Mouse (Mus musculus) forebrain, embryonic 10.5 days (tissue): ENCODE results near the gene Spink4. TPM values are rescaled to one million over a fixed set of nuclear protein-coding genes. Genes with fewer than 3 reads are reported as not detected.

Source experiments
- DNase-seq: peaks from one replicate; pipeline ENCODE4 v3.0.0-alpha.2; 2017; ENCODE audit warnings: low spot score; ENCODE audit errors: extremely low spot score
- H3K27ac ChIP-seq: fragments of 300-500 bp; sonication (generic); 2 replicates; pipeline ENCODE4 v1.5.1; 2016; ENCODE audit warnings: mild to moderate bottlenecking
- H3K27me3 ChIP-seq: fragments of 300-500 bp; sonication (generic); 2 replicates; pipeline ENCODE4 v1.6.1; 2016; ENCODE audit warnings: mild to moderate bottlenecking; ENCODE audit not compliant: poor library complexity, severe bottlenecking
- H3K36me3 ChIP-seq: fragments of 300-500 bp; sonication (generic); replicated peaks from 2 replicates; pipeline ENCODE4 v1.6.1; 2016; ENCODE audit warnings: mild to moderate bottlenecking, moderate library complexity
- H3K4me1 ChIP-seq: fragments of 300-500 bp; sonication (generic); 2 replicates; pipeline ENCODE4 v1.6.1; 2016
- H3K4me3 ChIP-seq: fragments of 300-500 bp; sonication (generic); 2 replicates; pipeline ENCODE4 v1.5.1; 2016; ENCODE audit warnings: mild to moderate bottlenecking, moderate library complexity
- H3K9me3 ChIP-seq: fragments of 300-500 bp; sonication (generic); 2 replicates; pipeline ENCODE4 v1.6.1; 2016; ENCODE audit warnings: mild to moderate bottlenecking, moderate library complexity
- WGBS: fragments of 180-500 bp; shearing (Covaris S2); methylation state at CpG from one replicate; pipeline ENCODE4 v1.1.7; 2016; 5-methylcytosine and 5-hydroxymethylcytosine counted together
- polyA plus RNA-seq: library from polyadenylated mRNA; unstranded; fragments of >200 nt; fragmentation: Nextera tagmentation; extraction: Ambion mirVana; gene quantifications from 2 replicates; pipeline ENCODE4 v1.2.1, GENCODE M21; 2016

The Spink4 gene
- polyA plus RNA-seq, 1 experiment from 2014 or later = not detected

DNA sequence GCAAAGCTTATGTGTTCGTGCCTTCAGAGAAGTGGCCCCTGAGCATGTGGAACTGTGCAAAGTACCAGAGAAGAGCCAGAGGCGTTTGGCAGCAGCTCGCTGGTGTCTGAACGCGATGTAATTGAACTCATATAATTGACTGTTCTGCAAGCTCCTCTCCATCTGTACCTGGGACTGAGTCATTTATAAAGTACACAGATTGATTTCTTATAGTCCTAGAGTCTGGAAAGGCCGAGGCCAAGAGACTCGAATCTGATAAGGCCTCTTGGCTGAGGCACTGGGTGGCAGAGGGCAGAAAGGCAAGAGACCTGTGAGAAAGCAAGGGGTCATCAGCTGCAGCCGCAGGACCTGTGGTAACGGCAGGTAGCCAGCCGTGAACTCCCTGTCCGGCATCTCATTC lies 31.0 kb upstream of the Spink4 start:
- Histone ChIP-seq H3K27me3 (no peaks in the 10 kb centered on the region), H3K27ac (no peak overlapping the region), H3K36me3 (no peaks in the 10 kb centered on the region), H3K9me3 (no peaks in the 10 kb centered on the region), H3K4me1 (no peaks in the 10 kb centered on the region), H3K4me3 (no peak overlapping the region)
- 85% methylated on average over 11 of the region's 11 CpGs for WGBS
- DNase-seq = no peak

DNA sequence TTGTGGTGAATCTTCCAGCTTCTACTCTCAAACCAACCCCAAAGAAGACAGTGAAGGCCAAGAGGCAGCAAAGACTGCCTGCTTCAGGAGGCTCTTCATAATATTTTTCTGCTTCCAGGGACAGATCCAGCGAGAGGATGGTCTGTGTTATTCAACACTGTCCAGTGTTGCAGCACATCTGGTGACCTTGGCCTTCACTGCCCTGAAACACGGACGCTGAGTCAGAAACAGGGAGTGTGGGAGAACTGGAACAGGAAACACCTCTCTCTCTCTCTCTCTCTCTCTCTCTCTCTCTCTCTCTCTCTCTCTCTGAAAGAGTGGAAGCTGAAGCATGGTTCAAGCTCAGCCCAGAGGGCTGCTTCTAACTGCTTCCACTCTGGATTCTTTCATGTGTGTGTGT lies 30.6 kb upstream of the Spink4 start:
- H3K9me3 ChIP-seq = no peaks in the 10 kb centered on the region
- WGBS = 63% methylated on average over 3 of the region's 3 CpGs

DNA sequence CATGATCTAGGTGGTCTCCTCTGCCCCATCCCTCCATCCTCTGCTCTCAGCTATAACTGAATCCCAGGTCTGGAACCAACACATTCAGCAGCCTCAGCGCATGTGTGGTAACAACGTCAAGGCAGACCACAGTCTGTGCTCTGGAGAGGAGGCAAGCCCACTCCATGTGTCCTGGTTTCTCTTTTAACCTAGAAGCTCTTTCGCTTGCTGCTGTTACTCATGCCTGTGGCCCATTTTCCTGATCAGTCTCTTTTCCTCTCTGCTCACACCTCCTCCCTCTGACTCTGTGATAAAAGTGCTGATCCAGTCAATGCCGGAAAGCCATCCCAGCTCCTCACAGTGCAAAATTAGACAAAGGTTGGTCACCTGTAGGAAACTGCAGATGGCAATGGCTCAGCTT lies 29.9 kb upstream of the Spink4 start:
- Histone ChIP-seq H3K9me3 (no peaks in the 10 kb centered on the region), H3K4me3 (no peak overlapping the region), H3K27ac (no peak overlapping the region), H3K36me3 (no peaks in the 10 kb centered on the region), H3K4me1 (no peaks in the 10 kb centered on the region), H3K27me3 (no peaks in the 10 kb centered on the region)
- DNase-seq = no peak
- WGBS = 85% methylated on average over 4 of the region's 4 CpGs

More for the DNA sequence above, 30.6 kb upstream of the Spink4 start:
- no peaks in the 10 kb centered on the region for H3K36me3 ChIP-seq
- no peaks in the 10 kb centered on the region for H3K27me3 ChIP-seq
- H3K27ac ChIP-seq = no peak overlapping the region
- no peaks in the 10 kb centered on the region for H3K4me1 ChIP-seq
- DNase-seq = no peak
- H3K4me3 ChIP-seq = no peak overlapping the region

DNA sequence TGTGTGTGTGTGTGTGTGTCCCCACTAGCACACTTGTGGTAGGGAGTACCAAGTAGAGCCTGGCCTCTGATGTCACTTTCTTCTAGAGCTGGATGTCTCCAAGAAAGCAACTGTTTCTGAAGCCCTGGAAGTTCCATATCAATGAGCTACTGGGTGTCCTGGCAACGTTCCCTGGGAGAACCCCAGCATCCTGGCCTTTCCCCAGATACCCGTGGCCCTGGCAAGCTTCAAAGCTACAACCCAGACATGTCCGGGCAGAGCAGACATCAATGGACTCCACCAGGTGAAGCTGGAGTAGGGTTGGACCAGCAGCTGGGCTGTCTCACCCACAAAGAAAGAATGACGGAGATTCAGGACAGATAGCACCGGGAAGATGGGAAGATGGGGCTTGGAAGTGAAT lies 28.6 kb upstream of the Spink4 start:
- Histone ChIP-seq H3K36me3 (no peaks in the 10 kb centered on the region), H3K27me3 (no peaks in the 10 kb centered on the region), H3K4me1 (no peaks in the 10 kb centered on the region), H3K4me3 (no peak overlapping the region), H3K27ac (no peak overlapping the region), H3K9me3 (no peaks in the 10 kb centered on the region)
- no peak for DNase-seq
- 85% methylated on average over 5 of the region's 5 CpGs for WGBS

DNA sequence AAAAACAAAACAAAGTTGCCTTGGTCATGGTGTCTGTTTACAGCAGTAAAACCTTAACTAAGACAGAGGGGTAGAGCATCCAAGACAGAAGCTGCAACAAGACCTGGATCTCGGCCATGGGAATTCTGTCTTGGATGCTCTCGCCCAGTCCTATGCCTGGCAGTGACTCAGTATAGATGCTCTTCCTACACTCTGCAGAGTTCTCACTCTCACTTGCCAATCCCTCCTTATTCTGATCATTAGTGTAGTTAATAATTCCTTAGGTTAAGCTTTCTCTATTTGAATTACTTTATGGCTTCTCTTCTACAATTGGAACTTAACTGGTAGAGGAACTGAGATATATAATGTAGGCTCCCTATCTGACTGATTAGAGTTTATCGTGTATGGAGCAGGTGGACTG lies 24.7 kb upstream of the Spink4 start:
- no peaks in the 10 kb centered on the region for H3K27me3 ChIP-seq
- DNase-seq = no peak

DNA sequence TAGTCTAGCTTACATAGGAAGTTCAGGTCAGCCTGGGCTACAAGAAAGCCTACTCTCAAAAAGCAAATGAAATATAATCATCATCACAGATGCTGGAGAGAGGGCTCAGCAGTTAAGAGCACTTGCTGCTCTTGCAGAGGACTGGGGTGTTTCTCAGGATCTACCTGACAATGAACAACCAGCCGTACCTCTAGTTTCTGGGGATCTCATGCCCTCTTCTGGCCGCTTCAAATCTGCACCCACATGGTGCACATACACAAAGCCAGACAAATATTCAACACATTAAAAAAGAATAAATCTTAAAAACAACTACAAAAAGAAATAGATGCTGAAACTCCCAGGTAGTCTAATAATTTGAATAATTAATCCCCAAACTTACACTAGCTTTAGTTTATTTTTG lies 24.2 kb upstream of the Spink4 start:
- Histone ChIP-seq H3K4me1 (peaks cover 5% of the 10 kb centered on the region; the same call in 1 of the 2 replicates), H3K36me3 (no peaks in the 10 kb centered on the region), H3K9me3 (no peaks in the 10 kb centered on the region), H3K27me3 (no peaks in the 10 kb centered on the region), H3K4me3 (no peak overlapping the region), H3K27ac (no peak overlapping the region)
- 100% methylated on average over 2 of the region's 2 CpGs for WGBS
- DNase-seq = no peak

More for the DNA sequence above, 24.7 kb upstream of the Spink4 start:
- 94% methylated on average over 3 of the region's 3 CpGs for WGBS
- Histone ChIP-seq H3K4me3 (no peak overlapping the region), H3K9me3 (no peaks in the 10 kb centered on the region), H3K36me3 (no peaks in the 10 kb centered on the region), H3K4me1 (peaks cover 5% of the 10 kb centered on the region; the same call in 1 of the 2 replicates), H3K27ac (no peak overlapping the region)

DNA sequence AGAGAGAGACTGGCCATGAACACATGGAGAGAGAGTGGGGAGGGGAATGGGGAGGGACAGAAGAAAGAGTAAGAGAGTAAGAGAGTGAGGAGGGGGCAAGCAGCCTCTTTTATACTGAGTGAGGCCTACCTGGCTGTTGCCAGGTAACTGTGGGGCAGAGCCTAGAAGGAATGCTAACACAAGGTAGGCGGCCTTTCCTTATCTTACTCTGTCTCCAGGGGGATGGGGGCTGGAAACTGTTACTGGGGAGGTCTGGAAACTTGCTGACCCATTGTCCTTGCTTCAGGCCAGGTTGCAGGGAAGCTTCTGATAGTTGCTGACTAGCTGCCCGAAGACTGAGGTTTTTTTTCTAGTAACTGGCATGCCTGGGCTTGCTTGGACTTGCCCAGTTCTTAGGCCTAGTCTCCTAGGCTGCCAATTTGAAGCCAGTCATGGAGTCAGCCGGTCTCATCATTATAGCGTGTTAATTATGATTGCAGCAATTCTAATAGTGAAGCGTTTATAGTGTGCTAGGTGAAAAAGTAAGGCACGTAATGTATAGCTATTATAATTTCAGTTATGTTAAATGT lies 21.3 kb upstream of the Spink4 start:
- H3K36me3 ChIP-seq = no peaks in the 10 kb centered on the region
- H3K4me3 ChIP-seq = no peak overlapping the region
- 0 out of 2 replicates have a peak overlapping the region, but pooled peaks have one; percentile 16 for H3K27ac ChIP-seq
- H3K27me3 ChIP-seq = no peaks in the 10 kb centered on the region
- no peak for DNase-seq
- H3K4me1 ChIP-seq = peaks cover 5% of the 10 kb centered on the region; the same call in 1 of the 2 replicates
- WGBS = 79% methylated on average over 6 of the region's 6 CpGs
- H3K9me3 ChIP-seq = no peaks in the 10 kb centered on the region

DNA sequence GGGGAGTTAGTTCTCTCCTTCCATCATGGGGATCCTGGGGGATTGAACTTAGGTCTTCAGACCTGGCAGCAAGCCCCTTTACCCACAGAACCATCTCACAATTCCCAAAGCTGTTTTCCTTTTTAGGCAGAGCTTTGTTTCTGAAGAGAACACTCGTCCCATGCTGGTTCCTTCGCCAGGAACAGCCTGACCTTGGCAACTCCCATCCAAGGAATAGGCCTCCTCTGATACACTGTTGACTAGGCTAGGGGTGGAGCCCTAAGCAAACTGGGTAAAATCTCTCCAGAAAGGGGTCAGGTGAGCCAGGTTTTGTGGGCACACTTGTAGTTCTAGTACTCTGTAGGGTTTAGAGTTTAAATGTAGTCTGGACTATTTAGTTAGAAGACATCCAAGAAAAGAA lies 20.6 kb upstream of the Spink4 start:
- H3K27ac ChIP-seq = no peak overlapping the region
- no peak overlapping the region for H3K4me3 ChIP-seq
- no peak for DNase-seq
- no peaks in the 10 kb centered on the region for H3K27me3 ChIP-seq
- WGBS = 81% methylated on average over 2 of the region's 2 CpGs
- no peaks in the 10 kb centered on the region for H3K36me3 ChIP-seq
- peaks cover 5% of the 10 kb centered on the region; the same call in 1 of the 2 replicates for H3K4me1 ChIP-seq
- no peaks in the 10 kb centered on the region for H3K9me3 ChIP-seq

DNA sequence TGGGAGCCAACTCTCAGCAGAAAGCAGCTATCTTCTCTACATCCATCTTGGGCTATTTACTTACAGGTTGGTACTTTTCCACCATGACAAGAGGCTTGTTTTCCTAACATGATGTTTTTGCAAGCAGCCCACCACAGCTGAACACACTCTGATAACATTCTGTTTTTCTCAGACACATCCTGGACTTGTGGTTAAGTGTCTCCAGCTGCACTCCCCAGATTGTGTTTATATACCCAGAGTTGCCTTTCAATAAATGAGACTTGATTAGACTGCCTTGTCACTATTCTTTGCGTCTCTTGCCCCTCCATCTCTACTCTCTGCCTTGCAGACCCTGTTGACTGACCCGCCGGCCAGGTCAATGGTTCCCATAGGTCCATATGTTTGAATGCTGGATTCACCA lies 19.8 kb upstream of the Spink4 start:
- Histone ChIP-seq H3K4me1 (peaks cover 5% of the 10 kb centered on the region; the same call in 1 of the 2 replicates), H3K9me3 (no peaks in the 10 kb centered on the region), H3K27me3 (no peaks in the 10 kb centered on the region), H3K27ac (no peak overlapping the region), H3K36me3 (no peaks in the 10 kb centered on the region), H3K4me3 (no peak overlapping the region)
- WGBS = 89% methylated on average over 3 of the region's 3 CpGs
- no peak for DNase-seq

DNA sequence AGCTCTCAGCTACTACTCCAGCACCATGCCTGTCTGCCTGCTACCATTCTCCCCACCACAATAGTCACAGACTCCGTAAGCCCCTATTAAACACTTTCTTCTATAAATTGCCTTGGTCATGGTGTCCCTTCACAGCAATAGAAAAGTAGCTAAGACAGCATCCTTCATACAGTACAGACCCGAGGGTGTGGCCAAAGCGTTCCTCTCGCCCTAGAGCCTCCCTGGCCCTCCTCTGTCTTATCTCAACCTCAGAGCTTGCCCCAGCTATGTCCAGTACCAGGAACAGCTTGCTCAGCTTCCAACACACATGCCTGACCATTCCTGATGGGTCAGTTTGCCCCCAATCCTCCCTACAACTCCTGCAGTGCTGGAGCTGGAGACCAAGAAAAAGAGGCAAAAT lies 19.2 kb upstream of the Spink4 start:
- no peak overlapping the region for H3K27ac ChIP-seq
- H3K36me3 ChIP-seq = no peaks in the 10 kb centered on the region
- no peaks in the 10 kb centered on the region for H3K9me3 ChIP-seq
- no peaks in the 10 kb centered on the region for H3K27me3 ChIP-seq
- WGBS = 93% methylated on average over 4 of the region's 4 CpGs
- no peak for DNase-seq
- H3K4me1 ChIP-seq = peaks cover 5% of the 10 kb centered on the region; the same call in 1 of the 2 replicates
- H3K4me3 ChIP-seq = no peak overlapping the region

DNA sequence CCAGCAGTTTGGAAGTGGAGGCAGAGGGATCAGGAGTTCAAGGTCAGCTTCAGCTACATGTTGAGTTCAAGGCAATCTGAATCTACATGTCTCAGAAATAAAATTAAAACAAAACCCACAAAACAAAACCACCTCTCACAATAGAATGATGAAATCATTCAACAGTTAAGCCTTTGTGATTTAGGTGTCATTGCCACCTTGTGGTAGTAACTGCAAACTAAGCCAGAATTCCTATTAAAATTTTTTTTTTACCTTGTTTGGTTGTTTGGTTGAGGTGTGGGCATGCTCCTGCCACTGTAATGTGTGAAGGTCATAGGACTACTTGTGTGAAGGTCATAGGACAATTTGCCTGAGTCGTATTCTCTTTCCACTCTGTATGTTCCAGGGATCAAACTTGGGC lies 13.6 kb upstream of the Spink4 start:
- WGBS = 67% methylated on average over 1 of the region's 1 CpGs
- H3K9me3 ChIP-seq = no peaks in the 10 kb centered on the region
- H3K27me3 ChIP-seq = no peaks in the 10 kb centered on the region
- H3K4me3 ChIP-seq = no peak overlapping the region
- no peak for DNase-seq
- H3K36me3 ChIP-seq = no peaks in the 10 kb centered on the region
- no peaks in the 10 kb centered on the region for H3K4me1 ChIP-seq
- no peak overlapping the region for H3K27ac ChIP-seq

DNA sequence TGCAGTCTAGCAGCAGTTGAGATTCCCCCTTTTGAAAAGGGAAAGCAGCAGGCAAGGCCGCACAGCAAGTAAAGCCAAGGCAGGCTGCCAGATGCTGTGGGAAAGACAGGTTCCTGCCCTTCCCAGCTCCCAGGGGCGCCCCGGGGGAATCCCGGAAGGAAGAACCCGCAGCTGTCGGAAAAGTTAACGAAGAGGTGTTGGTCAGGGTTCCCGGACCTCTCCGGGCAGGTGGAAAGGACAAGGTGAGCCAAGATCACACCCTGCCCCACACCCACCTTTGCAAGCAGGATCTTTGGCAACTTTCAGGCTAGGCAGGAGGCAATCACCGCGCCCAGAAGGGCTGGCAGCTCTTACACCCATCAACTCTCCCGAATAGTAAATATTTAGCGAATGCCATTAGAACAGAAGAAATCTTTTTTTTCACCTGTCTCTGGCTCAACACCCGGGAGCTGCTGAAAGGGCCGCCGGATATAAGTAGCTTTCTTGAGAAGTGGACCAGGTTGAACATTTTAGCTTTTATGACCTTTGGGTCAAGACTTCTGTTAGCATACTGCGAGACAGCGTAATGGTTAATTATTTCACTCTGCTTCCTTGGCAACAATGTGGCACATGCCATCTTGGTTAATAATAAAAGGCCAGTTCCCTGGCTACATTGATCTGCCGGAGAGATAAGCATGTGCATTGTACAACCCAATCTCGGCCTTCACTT lies 11.4 kb upstream of the Spink4 start:
- no peaks in the 10 kb centered on the region for H3K36me3 ChIP-seq
- H3K4me1 ChIP-seq = no peaks in the 10 kb centered on the region
- no peak overlapping the region for H3K27ac ChIP-seq
- 65% methylated on average over 20 of the region's 20 CpGs for WGBS
- H3K4me3 ChIP-seq = no peak overlapping the region
- no peaks in the 10 kb centered on the region for H3K27me3 ChIP-seq
- H3K9me3 ChIP-seq = no peaks in the 10 kb centered on the region
- DNase-seq = no peak

DNA sequence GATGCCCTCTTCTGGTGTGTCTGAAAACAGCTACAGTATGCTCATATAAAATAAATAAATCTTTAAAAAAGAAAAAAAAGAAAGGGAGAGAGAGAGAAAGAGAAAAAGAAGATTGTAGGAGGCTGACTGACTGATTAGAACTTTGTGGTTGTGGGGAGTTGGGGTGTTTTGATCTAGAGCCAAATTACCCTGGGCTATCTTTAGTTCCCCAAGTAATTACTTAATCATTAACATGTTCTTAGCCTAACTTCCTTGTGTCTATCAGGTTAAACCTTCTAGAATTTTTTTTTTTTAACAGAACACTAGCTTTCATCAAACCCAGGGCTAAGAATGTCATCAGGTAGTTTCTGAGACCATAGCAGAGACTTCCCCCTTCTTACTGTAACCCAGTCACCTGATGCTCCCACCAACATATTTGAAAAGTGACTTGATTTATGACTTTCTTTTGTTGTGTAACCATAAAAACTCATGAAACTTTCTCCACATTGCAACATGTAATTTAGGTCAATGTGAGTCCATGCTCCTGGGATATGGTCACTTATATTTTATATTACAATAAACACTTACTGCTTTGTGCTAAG lies 5.5 kb upstream of the Spink4 start:
- no peaks in the 10 kb centered on the region for H3K27me3 ChIP-seq
- H3K4me1 ChIP-seq = no peaks in the 10 kb centered on the region
- H3K27ac ChIP-seq = no peak overlapping the region
- H3K36me3 ChIP-seq = no peaks in the 10 kb centered on the region
- no peak overlapping the region for H3K4me3 ChIP-seq
- H3K9me3 ChIP-seq = peaks cover 3% of the 10 kb centered on the region; the same call in 1 of the 2 replicates
- no peak for DNase-seq
